Mouse (Mus musculus): ENCODE measurements around the gene Gm6370. TPM values are rescaled to one million over a fixed set of nuclear protein-coding genes. Genes with fewer than 3 reads are reported as not detected.
"Not testable (repeated sequence)": the region's sequence is repeated elsewhere in the genome, so short reads cannot be mapped to it uniquely, and the experiment has no call there.

Gm6370 gene
- not detected in 2 replicates for polyA plus RNA-seq (2012; ENCODE audit: insufficient read depth, insufficient read length, missing spikeins)

GRCm38 (mm10) chr5:146491063-146491462, at the start of gene Gm6370:
Gene Gm6370, plus strand, starts transcription at chr5:146491363.
- not testable (repeated sequence) for H3K4me3 ChIP-seq (ENCODE audit: insufficient read depth, low read length); H3K27ac ChIP-seq (ENCODE audit: insufficient read depth, low read depth, low read length); H3K4me1 ChIP-seq (ENCODE audit: control insufficient read depth, insufficient read depth, low read length)

- Histone ChIP-seq H3K27ac (ENCODE audit: insufficient read depth, low read depth, low read length) (no peak overlapping the region), H3K4me3 (ENCODE audit: insufficient read depth, low read length) (no peak overlapping the region), H3K4me1 (ENCODE audit: control insufficient read depth, insufficient read depth, low read length) (no peaks in the 10 kb centered on the region)
- no peak for TF ChIP-seq POLR2A (IDR thresholded peaks at IDR 0.05; ENCODE audit: borderline replicate concordance, low read depth, low read length)
- no peak for TF ChIP-seq CTCF (IDR thresholded peaks at IDR 0.05; ENCODE audit: low read depth, low read length)
Measured at GRCm38 (mm10) chr5:146442767-146443166, 48.4 kb upstream of the Gm6370 start.

GRCm38 (mm10) chr5:146446633-146447032, 44.5 kb upstream of the Gm6370 start:
- TF ChIP-seq CTCF (IDR thresholded peaks at IDR 0.05; ENCODE audit: low read depth, low read length) (no peak), POLR2A (IDR thresholded peaks at IDR 0.05; ENCODE audit: borderline replicate concordance, low read depth, low read length) (no peak)
- Histone ChIP-seq H3K27ac (ENCODE audit: insufficient read depth, low read depth, low read length) (no peak overlapping the region), H3K4me3 (ENCODE audit: insufficient read depth, low read length) (no peak overlapping the region), H3K4me1 (ENCODE audit: control insufficient read depth, insufficient read depth, low read length) (no peaks in the 10 kb centered on the region)

DNA sequence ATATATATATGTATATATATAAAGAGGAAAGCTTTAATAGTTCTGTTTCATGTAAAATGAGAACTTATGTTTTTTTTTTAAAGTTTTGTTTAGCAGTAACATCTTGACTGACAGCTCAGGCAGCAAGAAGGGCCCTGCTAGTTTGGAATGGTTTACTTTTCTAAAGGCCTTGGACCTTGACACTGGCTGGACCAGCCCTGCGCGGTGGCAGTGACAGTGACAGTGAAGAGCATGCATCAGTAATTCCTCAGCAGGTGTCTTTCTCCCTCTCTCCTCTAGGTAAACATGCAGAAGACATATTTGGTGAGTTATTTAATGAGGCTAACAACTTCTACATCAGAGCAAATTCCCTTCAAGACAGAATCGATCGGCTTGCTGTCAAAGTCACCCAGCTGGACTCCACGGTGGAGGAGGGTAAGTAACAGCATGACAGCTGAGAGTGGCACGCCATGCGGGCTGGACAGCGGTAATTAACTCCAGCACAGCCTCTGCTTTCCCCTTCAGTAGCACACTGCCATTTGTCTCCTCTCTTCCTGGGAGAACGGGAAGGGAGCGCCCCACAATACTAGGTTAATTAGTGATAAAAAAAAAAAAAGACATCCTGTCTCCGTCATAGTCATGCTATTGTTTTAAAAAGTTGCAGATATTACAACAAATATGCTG, 39.4 kb upstream of the Gm6370 start:
- Histone ChIP-seq H3K4me3 (ENCODE audit: insufficient read depth, low read length) (no peak overlapping the region), H3K4me1 (ENCODE audit: control insufficient read depth, insufficient read depth, low read length) (no peaks in the 10 kb centered on the region), H3K27ac (ENCODE audit: insufficient read depth, low read depth, low read length) (no peak overlapping the region)
- no peak for TF ChIP-seq CTCF (IDR thresholded peaks at IDR 0.05; ENCODE audit: low read depth, low read length)
- TF ChIP-seq POLR2A (IDR thresholded peaks at IDR 0.05; ENCODE audit: borderline replicate concordance, low read depth, low read length), result no peak

GRCm38 (mm10) chr5:146453556-146453955, 37.6 kb upstream of the Gm6370 start:
- H3K27ac ChIP-seq (ENCODE audit: insufficient read depth, low read depth, low read length), result no peak overlapping the region
- no peaks in the 10 kb centered on the region for H3K4me1 ChIP-seq (ENCODE audit: control insufficient read depth, insufficient read depth, low read length)
- TF ChIP-seq CTCF (IDR thresholded peaks at IDR 0.05; ENCODE audit: low read depth, low read length), result no peak
- TF ChIP-seq POLR2A (IDR thresholded peaks at IDR 0.05; ENCODE audit: borderline replicate concordance, low read depth, low read length), result no peak
- H3K4me3 ChIP-seq (ENCODE audit: insufficient read depth, low read length), result no peak overlapping the region

DNA sequence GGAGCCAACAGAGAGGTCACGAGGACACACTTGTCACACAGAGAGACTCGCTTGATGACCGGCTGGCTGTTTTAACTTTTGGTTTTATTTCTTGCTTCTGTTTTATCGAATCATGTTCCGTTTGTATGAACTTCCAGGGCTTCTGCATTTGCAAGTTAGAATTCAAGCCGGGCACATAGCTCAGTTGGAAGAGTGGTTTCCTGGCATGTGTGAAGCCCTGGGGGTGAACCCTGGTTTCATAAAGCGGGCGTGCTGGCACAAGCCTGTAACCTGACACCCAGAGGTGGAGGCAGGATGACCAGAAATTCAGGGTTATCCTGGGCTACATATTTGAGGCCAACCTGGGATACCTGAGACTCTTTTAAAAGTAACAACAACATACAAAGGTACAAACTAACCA, 29.6 kb upstream of the Gm6370 start:
- Histone ChIP-seq H3K27ac (ENCODE audit: insufficient read depth, low read depth, low read length) (no peak overlapping the region), H3K4me1 (ENCODE audit: control insufficient read depth, insufficient read depth, low read length) (no peaks in the 10 kb centered on the region), H3K4me3 (ENCODE audit: insufficient read depth, low read length) (no peak overlapping the region)
- TF ChIP-seq POLR2A (IDR thresholded peaks at IDR 0.05; ENCODE audit: borderline replicate concordance, low read depth, low read length), result no peak
- no peak for TF ChIP-seq CTCF (IDR thresholded peaks at IDR 0.05; ENCODE audit: low read depth, low read length)

DNA sequence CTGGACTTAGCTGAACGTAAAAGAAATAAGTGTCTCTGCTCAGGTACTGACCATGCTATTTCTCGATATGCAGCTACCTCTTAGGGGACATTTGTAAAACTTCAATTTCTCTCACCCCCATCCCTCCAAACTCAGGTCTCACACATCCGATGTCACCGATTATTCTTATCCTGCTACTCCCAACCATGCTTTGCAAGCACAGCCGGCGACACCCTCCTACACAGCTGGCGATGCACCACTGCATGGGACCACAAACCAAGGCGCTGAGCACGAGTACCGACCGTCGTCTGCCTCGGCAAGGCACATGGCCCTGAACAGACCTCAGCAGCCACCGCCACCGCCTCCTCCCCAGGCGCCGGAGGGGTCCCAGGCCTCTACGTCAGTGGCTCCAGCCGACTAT, 24.5 kb upstream of the Gm6370 start:
- Histone ChIP-seq H3K27ac (ENCODE audit: insufficient read depth, low read depth, low read length) (no peak overlapping the region), H3K4me1 (ENCODE audit: control insufficient read depth, insufficient read depth, low read length) (no peaks in the 10 kb centered on the region), H3K4me3 (ENCODE audit: insufficient read depth, low read length) (no peak overlapping the region)
- TF ChIP-seq CTCF (IDR thresholded peaks at IDR 0.05; ENCODE audit: low read depth, low read length) (no peak), POLR2A (IDR thresholded peaks at IDR 0.05; ENCODE audit: borderline replicate concordance, low read depth, low read length) (no peak)

GRCm38 (mm10) chr5:146468311-146468710, 22.9 kb upstream of the Gm6370 start:
- Histone ChIP-seq H3K4me1 (ENCODE audit: control insufficient read depth, insufficient read depth, low read length) (no peaks in the 10 kb centered on the region), H3K27ac (ENCODE audit: insufficient read depth, low read depth, low read length) (no peak overlapping the region), H3K4me3 (ENCODE audit: insufficient read depth, low read length) (no peak overlapping the region)
- TF ChIP-seq CTCF (IDR thresholded peaks at IDR 0.05; ENCODE audit: low read depth, low read length) (no peak), POLR2A (IDR thresholded peaks at IDR 0.05; ENCODE audit: borderline replicate concordance, low read depth, low read length) (no peak)

GRCm38 (mm10) chr5:146470821-146471220, 20.3 kb upstream of the Gm6370 start:
- Histone ChIP-seq H3K4me1 (ENCODE audit: control insufficient read depth, insufficient read depth, low read length) (no peaks in the 10 kb centered on the region), H3K4me3 (ENCODE audit: insufficient read depth, low read length) (no peak overlapping the region), H3K27ac (ENCODE audit: insufficient read depth, low read depth, low read length) (no peak overlapping the region)
- TF ChIP-seq POLR2A (IDR thresholded peaks at IDR 0.05; ENCODE audit: borderline replicate concordance, low read depth, low read length) (no peak), CTCF (IDR thresholded peaks at IDR 0.05; ENCODE audit: low read depth, low read length) (no peak)

GRCm38 (mm10) chr5:146471311-146471710, 19.9 kb upstream of the Gm6370 start:
- Histone ChIP-seq H3K4me1 (ENCODE audit: control insufficient read depth, insufficient read depth, low read length) (no peaks in the 10 kb centered on the region), H3K4me3 (ENCODE audit: insufficient read depth, low read length) (no peak overlapping the region), H3K27ac (ENCODE audit: insufficient read depth, low read depth, low read length) (no peak overlapping the region)
- TF ChIP-seq POLR2A (IDR thresholded peaks at IDR 0.05; ENCODE audit: borderline replicate concordance, low read depth, low read length), result no peak
- TF ChIP-seq CTCF (IDR thresholded peaks at IDR 0.05; ENCODE audit: low read depth, low read length), result no peak

DNA sequence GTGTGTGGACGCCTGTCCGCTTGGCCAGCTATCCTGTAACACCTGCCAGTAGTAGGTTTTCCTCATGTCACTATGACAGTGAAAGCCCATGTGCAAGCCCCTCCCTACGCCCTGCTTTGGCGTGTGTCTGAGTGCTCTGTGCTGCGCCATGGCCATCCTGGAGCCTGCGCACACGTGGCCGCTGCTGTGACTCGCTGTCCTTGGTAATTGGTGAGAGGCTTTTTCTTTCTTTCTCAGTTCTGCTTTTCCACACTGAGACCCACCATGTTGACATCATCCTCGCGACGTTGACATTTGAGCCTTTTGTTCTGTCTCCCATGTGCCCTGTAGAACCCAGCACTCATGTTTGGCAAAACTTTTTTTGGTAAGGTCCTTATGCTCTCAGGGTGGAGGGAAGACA, 19.3 kb upstream of the Gm6370 start:
- Histone ChIP-seq H3K4me1 (ENCODE audit: control insufficient read depth, insufficient read depth, low read length) (no peaks in the 10 kb centered on the region), H3K27ac (ENCODE audit: insufficient read depth, low read depth, low read length) (no peak overlapping the region), H3K4me3 (ENCODE audit: insufficient read depth, low read length) (no peak overlapping the region)
- TF ChIP-seq CTCF (IDR thresholded peaks at IDR 0.05; ENCODE audit: low read depth, low read length) (no peak), POLR2A (IDR thresholded peaks at IDR 0.05; ENCODE audit: borderline replicate concordance, low read depth, low read length) (no peak)

DNA sequence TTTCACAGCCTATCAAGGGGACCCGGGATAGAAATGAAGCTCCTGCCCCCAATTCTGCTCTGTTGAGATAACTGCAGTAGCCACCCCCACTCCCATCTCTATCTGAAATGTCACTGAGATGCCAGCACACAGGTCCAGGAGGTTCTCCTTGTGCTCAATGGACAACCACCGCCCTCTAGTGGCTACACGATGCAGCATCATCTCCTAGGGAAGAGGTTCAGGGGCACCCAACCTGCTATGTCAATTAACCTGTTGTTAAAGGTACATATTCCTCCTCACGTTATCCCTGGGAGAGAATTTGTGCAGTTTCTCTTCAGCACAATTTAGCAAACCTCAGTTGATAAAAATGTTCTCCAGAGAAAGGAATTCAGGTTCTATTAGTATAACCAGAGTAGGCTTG, 11.6 kb upstream of the Gm6370 start:
- H3K4me1 ChIP-seq (ENCODE audit: control insufficient read depth, insufficient read depth, low read length), result not testable (repeated sequence)

DNA sequence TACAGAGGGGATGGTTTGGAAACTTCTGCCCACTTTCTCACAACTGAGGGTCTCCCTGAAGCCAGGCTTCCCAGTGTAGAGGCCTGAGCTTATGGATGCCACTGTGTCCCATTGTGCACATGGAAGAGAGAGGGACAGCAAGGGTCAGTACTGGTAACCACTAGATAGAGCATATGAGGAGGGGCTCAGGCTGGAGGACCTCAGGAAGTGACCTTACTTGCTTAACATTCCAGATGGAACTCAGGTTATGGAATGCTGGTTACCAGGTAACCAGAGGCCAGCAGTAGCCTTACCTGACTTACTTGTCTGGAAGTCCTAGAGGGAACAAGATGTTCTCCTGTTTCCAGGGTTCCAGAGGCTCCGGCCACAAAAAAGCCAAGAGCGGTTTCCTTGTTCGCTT, 9.5 kb upstream of the Gm6370 start, which contains the start of gene Gm6408:
Gene Gm6408 (plus strand): TSS at position 301 of the 400 bp plus-strand sequence.
- not testable (repeated sequence) for H3K27ac ChIP-seq (ENCODE audit: insufficient read depth, low read depth, low read length); H3K4me3 ChIP-seq (ENCODE audit: insufficient read depth, low read length); H3K4me1 ChIP-seq (ENCODE audit: control insufficient read depth, insufficient read depth, low read length)

More for the DNA sequence above, 11.6 kb upstream of the Gm6370 start:
- H3K27ac ChIP-seq (ENCODE audit: insufficient read depth, low read depth, low read length); H3K4me3 ChIP-seq (ENCODE audit: insufficient read depth, low read length): not testable (repeated sequence)

- H3K27ac ChIP-seq (ENCODE audit: insufficient read depth, low read depth, low read length); H3K4me3 ChIP-seq (ENCODE audit: insufficient read depth, low read length); H3K4me1 ChIP-seq (ENCODE audit: control insufficient read depth, insufficient read depth, low read length): not testable (repeated sequence)
Measured at GRCm38 (mm10) chr5:146488959-146489358, 2.2 kb upstream of the Gm6370 start.

All from bone marrow macrophage, adult 2 months (primary cell).